Mouse (Mus musculus) liver, embryonic 11.5 days (tissue): ENCODE results near the gene Nfkbie. TPM values are rescaled to one million over a fixed set of nuclear protein-coding genes. Genes with fewer than 3 reads are reported as not detected.

Source experiments
- ATAC-seq: fragments of 200-750 bp; cut with Nextera tagmentation; replicated peaks from 2 replicates; pipeline ENCODE4 v1.8.0; 2017; ENCODE audit warnings: moderate number of reproducible peaks, mild to moderate bottlenecking, moderate TSS enrichment, moderate library complexity; ENCODE audit not compliant: low FRiP score
- DNase-seq: peaks from one replicate; pipeline ENCODE4 v3.0.0-alpha.2; 2017; ENCODE audit warnings: low spot score
- H3K27ac ChIP-seq: fragments of 300-500 bp; sonication (generic); 2 replicates; pipeline ENCODE4 v1.5.1; 2014; ENCODE audit warnings: mild to moderate bottlenecking, low read depth, low read length, control low read depth
- H3K27me3 ChIP-seq: fragments of 300-500 bp; sonication (generic); replicated peaks from 2 replicates; pipeline ENCODE4 v1.6.1; 2014; ENCODE audit warnings: low read length, mixed read lengths; ENCODE audit not compliant: control insufficient read depth, insufficient read depth
- H3K36me3 ChIP-seq: fragments of 300-500 bp; sonication (generic); 2 replicates; pipeline ENCODE4 v1.6.1; 2014; ENCODE audit warnings: mild to moderate bottlenecking, low read length, moderate library complexity, mixed read lengths; ENCODE audit not compliant: control insufficient read depth, insufficient read depth
- H3K4me1 ChIP-seq: fragments of 300-500 bp; sonication (generic); replicated peaks from 2 replicates; pipeline ENCODE4 v1.6.1; 2014; ENCODE audit warnings: low read length, mixed read lengths; ENCODE audit not compliant: control insufficient read depth, insufficient read depth
- H3K4me2 ChIP-seq: fragments of 300-500 bp; sonication (generic); 2 replicates; pipeline ENCODE4 v1.6.1; 2014; ENCODE audit warnings: mild to moderate bottlenecking, control low read depth, moderate library complexity
- H3K4me3 ChIP-seq: fragments of 300-500 bp; sonication (generic); 2 replicates; pipeline ENCODE4 v1.5.1; 2014; ENCODE audit warnings: low read depth, low read length, control low read depth
- H3K9ac ChIP-seq: fragments of 300-500 bp; sonication (generic); 2 replicates; pipeline ENCODE4 v1.6.1; 2014; ENCODE audit warnings: low read depth, low read length, control low read depth
- H3K9me3 ChIP-seq: fragments of 300-500 bp; sonication (generic); 2 replicates; pipeline ENCODE4 v1.6.1; 2016; ENCODE audit warnings: low read length, inconsistent platforms, mixed read lengths; ENCODE audit not compliant: control insufficient read depth
- WGBS: fragments of 180-500 bp; shearing (Covaris S2); extraction: QIAGEN DNeasy Blood & Tissue Kit; methylation state at CpG from one replicate; pipeline ENCODE4 v1.1.7; 2014; 5-methylcytosine and 5-hydroxymethylcytosine counted together
- polyA plus RNA-seq: library from polyadenylated mRNA; unstranded; fragments of >200 nt; fragmentation: Nextera tagmentation; extraction: Ambion mirVana; gene quantifications from 2 replicates; pipeline ENCODE4 v1.2.1, GENCODE M21; 2014

The Nfkbie gene
- polyA plus RNA-seq, 1 experiment from 2014 or later, result 2.5 TPM

GRCm38 (mm10) chr17:45579554-45579953, 24.1 kb downstream of the Nfkbie start:
- Histone ChIP-seq H3K4me2 (no peak overlapping the region), H3K27me3 (no peaks in the 10 kb centered on the region), H3K9ac (no peak overlapping the region), H3K36me3 (no peaks in the 10 kb centered on the region), H3K9me3 (no peaks in the 10 kb centered on the region), H3K27ac (no peak overlapping the region), H3K4me3 (no peak overlapping the region), H3K4me1 (peaks cover 40% of the 10 kb centered on the region)
- DNase-seq (no peak), ATAC-seq (no peak)
- 81% methylated on average over 4 of the region's 4 CpGs for WGBS

GRCm38 (mm10) chr17:45580958-45581477, 25.5 kb downstream of the Nfkbie start:
- Histone ChIP-seq H3K36me3 (peaks cover under 1% of the 10 kb centered on the region), H3K9ac (0 out of 2 replicates have a peak overlapping the region, but pooled peaks have one; percentile 38), H3K4me2 (peak overlapping the region; percentile 15; the same call in 1 of the 2 replicates), H3K9me3 (no peaks in the 10 kb centered on the region), H3K27me3 (no peaks in the 10 kb centered on the region), H3K4me1 (peaks cover 45% of the 10 kb centered on the region), H3K4me3 (no peak overlapping the region), H3K27ac (no peak overlapping the region; the same call in 1 of the 2 replicates)
- 45% methylated on average over 12 of the region's 12 CpGs for WGBS
- DNase-seq (no peak), ATAC-seq (no peak)

GRCm38 (mm10) chr17:45581567-45581983, 26.1 kb downstream of the Nfkbie start:
- Histone ChIP-seq H3K36me3 (peaks cover 6% of the 10 kb centered on the region), H3K4me3 (no peak overlapping the region), H3K4me1 (peaks cover 48% of the 10 kb centered on the region), H3K27ac (peak overlapping the region; percentile 84), H3K9ac (peak overlapping the region; percentile 38), H3K4me2 (peak overlapping the region; percentile 15), H3K27me3 (no peaks in the 10 kb centered on the region), H3K9me3 (no peaks in the 10 kb centered on the region)
- 14% methylated on average over 2 of the region's 2 CpGs for WGBS
- ATAC-seq (peak; percentile 42), DNase-seq (no peak)

GRCm38 (mm10) chr17:45582188-45582587, 26.7 kb downstream of the Nfkbie start:
- WGBS, result 57% methylated on average over 6 of the region's 6 CpGs
- H3K27me3 ChIP-seq, result no peaks in the 10 kb centered on the region
- H3K36me3 ChIP-seq, result peaks cover 12% of the 10 kb centered on the region
- no peak overlapping the region; the same call in 1 of the 2 replicates for H3K9ac ChIP-seq
- no peaks in the 10 kb centered on the region for H3K9me3 ChIP-seq
- H3K4me3 ChIP-seq, result no peak overlapping the region
- DNase-seq (no peak), ATAC-seq (peak; percentile 66)
- H3K4me1 ChIP-seq, result peaks cover 48% of the 10 kb centered on the region
- H3K4me2 ChIP-seq, result peak overlapping the region; percentile 11
- peak overlapping the region; percentile 84 for H3K27ac ChIP-seq

- DNase-seq (no peak), ATAC-seq (no peak)
- peaks cover 17% of the 10 kb centered on the region for H3K36me3 ChIP-seq
- peak overlapping the region; percentile 69 for H3K27ac ChIP-seq
- peaks cover 48% of the 10 kb centered on the region for H3K4me1 ChIP-seq
- H3K9ac ChIP-seq, result no peak overlapping the region
- no peaks in the 10 kb centered on the region for H3K9me3 ChIP-seq
- H3K27me3 ChIP-seq, result no peaks in the 10 kb centered on the region
- WGBS, result 51% methylated on average over 6 of the region's 6 CpGs
- no peak overlapping the region for H3K4me3 ChIP-seq
- peak overlapping the region; percentile 11 for H3K4me2 ChIP-seq
Observed at GRCm38 (mm10) chr17:45582715-45583355, 27.3 kb downstream of the Nfkbie start.

GRCm38 (mm10) chr17:45584096-45584896, 28.8 kb downstream of the Nfkbie start:
- Histone ChIP-seq H3K9me3 (no peaks in the 10 kb centered on the region), H3K27me3 (no peaks in the 10 kb centered on the region), H3K4me2 (peak overlapping the region; percentile 1; the same call in 1 of the 2 replicates), H3K9ac (peak overlapping the region; percentile 42; the same call in 1 of the 2 replicates), H3K4me1 (peaks cover 44% of the 10 kb centered on the region), H3K27ac (peak overlapping the region; percentile 71), H3K4me3 (no peak overlapping the region), H3K36me3 (peaks cover 32% of the 10 kb centered on the region)
- 54% methylated on average over 12 of the region's 12 CpGs for WGBS
- ATAC-seq (no peak), DNase-seq (no peak)

GRCm38 (mm10) chr17:45584939-45585678, 29.6 kb downstream of the Nfkbie start:
- Histone ChIP-seq H3K4me3 (no peak overlapping the region), H3K4me2 (peak overlapping the region; percentile 16; the same call in 1 of the 2 replicates), H3K9ac (peak overlapping the region; percentile 42; the same call in 1 of the 2 replicates), H3K36me3 (peaks cover 40% of the 10 kb centered on the region), H3K27ac (peak overlapping the region; percentile 71), H3K4me1 (peaks cover 41% of the 10 kb centered on the region), H3K9me3 (no peaks in the 10 kb centered on the region), H3K27me3 (no peaks in the 10 kb centered on the region)
- peak; percentile 52 for ATAC-seq
- peak; percentile 79 for DNase-seq
- 31% methylated on average over 14 of the region's 14 CpGs for WGBS
